Mouse (Mus musculus): ENCODE data around the gene Ice1. TPM values are rescaled to one million over a fixed set of nuclear protein-coding genes. Genes with fewer than 3 reads are reported as not detected.
A peak's percentile ranks its signal among the peaks of the same experiment; 100 is the strongest.

Gene Ice1
- polyA plus RNA-seq, 1 experiment, result 15.9 TPM

GRCm38 (mm10) chr13:70677689-70678088 lies 40.3 kb upstream of the Ice1 start:
- H3ac ChIP-seq (ENCODE audit: control insufficient read depth, insufficient read length), result no peak overlapping the region
- no peaks in the 10 kb centered on the region for H3K36me3 ChIP-seq (ENCODE audit: control insufficient read depth, insufficient read depth)
- H3K4me3 ChIP-seq, result no peak overlapping the region
- H3K27me3 ChIP-seq (ENCODE audit: control insufficient read depth, insufficient read depth, insufficient read length), result no peaks in the 10 kb centered on the region
- TF ChIP-seq MYOD1 (IDR thresholded peaks at IDR 0.05; ENCODE audit: control insufficient read depth in 1 of 3, insufficient read length in 2 of 3, low read depth in 2 of 3) (peak in 2 of 3 experiments; percentile 52 to 67), MYOG (IDR thresholded peaks at IDR 0.05; ENCODE audit: control insufficient read depth in 1 of 3, insufficient read depth in 1 of 3, insufficient read length in 2 of 3, low read depth in 2 of 3) (no peak), E2F4 (IDR thresholded peaks at IDR 0.05; ENCODE audit: insufficient read depth) (no peak), CEBPB (IDR thresholded peaks at IDR 0.05; ENCODE audit: insufficient read depth, poor library complexity, severe bottlenecking) (peak; percentile 78), USF1 (IDR thresholded peaks at IDR 0.05; ENCODE audit: low read depth) (no peak), POLR2AphosphoS2 (IDR thresholded peaks at IDR 0.05; ENCODE audit: insufficient read length, low read depth) (no peak), REST (IDR thresholded peaks at IDR 0.05; ENCODE audit: insufficient read depth, insufficient read length) (no peak), SRF (IDR thresholded peaks at IDR 0.05; ENCODE audit: control insufficient read depth, insufficient read length, low read depth) (no peak), POLR2A (IDR thresholded peaks at IDR 0.05; ENCODE audit: insufficient read length, low read depth) (no peak), MAX (IDR thresholded peaks at IDR 0.05; ENCODE audit: low read depth) (no peak)
- no peaks in the 10 kb centered on the region for H3K79me2 ChIP-seq (ENCODE audit: control insufficient read depth, insufficient read depth)
- H3K4me2 ChIP-seq (ENCODE audit: low read depth), result no peak overlapping the region

GRCm38 (mm10) chr13:70676243-70677183 lies 39.1 kb upstream of the Ice1 start:
- Histone ChIP-seq H3K27me3 (ENCODE audit: control insufficient read depth, insufficient read depth, insufficient read length) (no peaks in the 10 kb centered on the region), H3K36me3 (ENCODE audit: control insufficient read depth, insufficient read depth) (no peaks in the 10 kb centered on the region), H3K79me2 (ENCODE audit: control insufficient read depth, insufficient read depth) (no peaks in the 10 kb centered on the region), H3K4me2 (ENCODE audit: low read depth) (peak overlapping the region; percentile 72), H3K4me3 (no peak overlapping the region), H3ac (ENCODE audit: control insufficient read depth, insufficient read length) (no peak overlapping the region)
- TF ChIP-seq TCF3 (IDR thresholded peaks at IDR 0.05; ENCODE audit: insufficient read length, low read depth) (peak; percentile 93), USF1 (IDR thresholded peaks at IDR 0.05; ENCODE audit: low read depth) (no peak), MYOG (IDR thresholded peaks at IDR 0.05; ENCODE audit: control insufficient read depth in 1 of 3, insufficient read depth in 1 of 3, insufficient read length in 2 of 3, low read depth in 2 of 3) (peak; percentile 63 to 99 (median 90)), TCF12 (IDR thresholded peaks at IDR 0.05; ENCODE audit: insufficient read depth, poor library complexity, severe bottlenecking) (peak; percentile 93), MYOD1 (IDR thresholded peaks at IDR 0.05; ENCODE audit: control insufficient read depth in 1 of 3, insufficient read length in 2 of 3, low read depth in 2 of 3) (peak; percentile 64 to 99 (median 99)), POLR2A (IDR thresholded peaks at IDR 0.05; ENCODE audit: insufficient read length, low read depth) (no peak), POLR2AphosphoS2 (IDR thresholded peaks at IDR 0.05; ENCODE audit: insufficient read length, low read depth) (no peak), REST (IDR thresholded peaks at IDR 0.05; ENCODE audit: insufficient read depth, insufficient read length) (no peak), MAX (IDR thresholded peaks at IDR 0.05; ENCODE audit: low read depth) (no peak)

- Histone ChIP-seq H3K4me2 (ENCODE audit: low read depth) (no peak overlapping the region), H3K79me2 (ENCODE audit: control insufficient read depth, insufficient read depth) (no peaks in the 10 kb centered on the region), H3ac (ENCODE audit: control insufficient read depth, insufficient read length) (no peak overlapping the region), H3K27me3 (ENCODE audit: control insufficient read depth, insufficient read depth, insufficient read length) (no peaks in the 10 kb centered on the region), H3K36me3 (ENCODE audit: control insufficient read depth, insufficient read depth) (no peaks in the 10 kb centered on the region), H3K4me3 (no peak overlapping the region)
- TF ChIP-seq SRF (IDR thresholded peaks at IDR 0.05; ENCODE audit: control insufficient read depth, insufficient read length, low read depth) (no peak), USF1 (IDR thresholded peaks at IDR 0.05; ENCODE audit: low read depth) (no peak), MYOG (IDR thresholded peaks at IDR 0.05; ENCODE audit: control insufficient read depth in 1 of 3, insufficient read depth in 1 of 3, insufficient read length in 2 of 3, low read depth in 2 of 3) (no peak), MAX (IDR thresholded peaks at IDR 0.05; ENCODE audit: low read depth) (no peak), E2F4 (IDR thresholded peaks at IDR 0.05; ENCODE audit: insufficient read depth) (no peak), POLR2A (IDR thresholded peaks at IDR 0.05; ENCODE audit: insufficient read length, low read depth) (no peak), TCF3 (IDR thresholded peaks at IDR 0.05; ENCODE audit: insufficient read length, low read depth) (no peak), CEBPB (IDR thresholded peaks at IDR 0.05; ENCODE audit: insufficient read depth, poor library complexity, severe bottlenecking) (no peak), REST (IDR thresholded peaks at IDR 0.05; ENCODE audit: insufficient read depth, insufficient read length) (no peak), POLR2AphosphoS2 (IDR thresholded peaks at IDR 0.05; ENCODE audit: insufficient read length, low read depth) (no peak), MYOD1 (IDR thresholded peaks at IDR 0.05; ENCODE audit: control insufficient read depth in 1 of 3, insufficient read length in 2 of 3, low read depth in 2 of 3) (no peak), TCF12 (IDR thresholded peaks at IDR 0.05; ENCODE audit: insufficient read depth, poor library complexity, severe bottlenecking) (no peak)
Observed at GRCm38 (mm10) chr13:70674998-70675397, 37.6 kb upstream of the Ice1 start.

- Histone ChIP-seq H3K79me2 (ENCODE audit: control insufficient read depth, insufficient read depth) (no peaks in the 10 kb centered on the region), H3K4me2 (ENCODE audit: low read depth) (peak overlapping the region; percentile 30), H3K36me3 (ENCODE audit: control insufficient read depth, insufficient read depth) (no peaks in the 10 kb centered on the region), H3ac (ENCODE audit: control insufficient read depth, insufficient read length) (no peak overlapping the region), H3K4me3 (no peak overlapping the region), H3K27me3 (ENCODE audit: control insufficient read depth, insufficient read depth, insufficient read length) (no peaks in the 10 kb centered on the region)
- no peak for TF ChIP-seq MYOG (IDR thresholded peaks at IDR 0.05; ENCODE audit: control insufficient read depth in 1 of 3, insufficient read depth in 1 of 3, insufficient read length in 2 of 3, low read depth in 2 of 3)
- peak in 1 of 3 experiments; percentile 32 for TF ChIP-seq MYOD1 (IDR thresholded peaks at IDR 0.05; ENCODE audit: control insufficient read depth in 1 of 3, insufficient read length in 2 of 3, low read depth in 2 of 3)
Observed at GRCm38 (mm10) chr13:70670080-70670479, 32.6 kb upstream of the Ice1 start.

Data from myocyte (in vitro differentiated cells).